In genomic region chr17:28517956-28518614, GRCm38 (mm10) we compare ENCODE assay signal across 8 mouse cellular contexts. TPM values are rescaled to one million over a fixed set of nuclear protein-coding genes. Genes with fewer than 3 reads are reported as not detected.
A peak's percentile ranks its signal among the peaks of the same experiment; 100 is the strongest.
DNase-seq lines count a peak whose midpoint lies in the region; ATAC-seq and TF ChIP-seq lines count a peak whose summit lies in the region.

No protein-coding gene starts in this region.

- peak overlapping the region; percentile 99 for H3K27ac ChIP-seq in gastrocnemius, adult 2 months

- H3K4me3 ChIP-seq in gastrocnemius, adult 2 months, result peak overlapping the region; percentile 73

- peak; percentile 8 for ATAC-seq in inflammation-experienced regulatory T-cells, adult 6 months
- peak; percentile 60 for ATAC-seq in megakaryocyte progenitor cell, adult 5-6 weeks (replicated peaks; ENCODE audit: poor library complexity)

- intact Hi-C loops in gastrocnemius, adult 2 months (cut with DNase I), result no loop called here
- intact Hi-C loops in left cerebral cortex, postnatal 14 days (cut with DNase I), result no loop called here

- TF ChIP-seq CTCF in gastrocnemius, adult 2 months (IDR thresholded peaks at IDR 0.05), result no peak

- DNase-seq in T-cell, adult 2 months (ENCODE audit: low spot score), result peak; percentile 66
- peak; percentile 88 to 91 for DNase-seq in cerebellum, postnatal 25 days
- peak; percentile 99 for DNase-seq in gastrocnemius, adult 2 months
- DNase-seq in left cerebral cortex, postnatal 14 days (ENCODE audit: low spot score in 2 of 2), result peak; percentile 91 to 95
- DNase-seq in skeletal muscle tissue, adult 2 months (ENCODE audit: low read depth, low spot score), result peak; percentile 96
- DNase-seq in adipocyte (ENCODE audit: low spot score), result no peak

RNA-seq across cellular contexts. Expression of gene Fkbp5, which starts 0.8 kb away (rescaled TPM):
- 100 to 1,000 TPM; 106 to 153 TPM for total RNA-seq in gastrocnemius, adult 2 months (2021)
- polyA plus RNA-seq in inflammation-experienced regulatory T-cells, adult 6 months (2017; shearing (Covaris generic)), result 10 to 100 TPM; 19.3 to 24.5 (median 20.4) TPM
- 10 to 100 TPM; 29.0 to 52.6 TPM for total RNA-seq in left cerebral cortex, postnatal 14 days (2021)
- 25.8 and 30.0 TPM in 2 replicates for total RNA-seq in megakaryocyte progenitor cell, adult 5-6 weeks (2015)
- 40.2 and 58.9 TPM in 2 replicates for total RNA-seq in megakaryocyte progenitor cell, adult 5-6 weeks (2017)

RNA-seq across cellular contexts. Expression of gene Armc12, which starts 12.5 kb away (rescaled TPM):
- not detected for total RNA-seq in gastrocnemius, adult 2 months (2021)
- under 1 TPM in 2 of 3 experiments, not detected in 1; 0.46 to 0.78 TPM for polyA plus RNA-seq in inflammation-experienced regulatory T-cells, adult 6 months (2017; shearing (Covaris generic))
- not detected for total RNA-seq in left cerebral cortex, postnatal 14 days (2021)
- total RNA-seq in megakaryocyte progenitor cell, adult 5-6 weeks (2015), result not detected in 2 replicates
- total RNA-seq in megakaryocyte progenitor cell, adult 5-6 weeks (2017), result not detected in 2 replicates

RNA-seq across cellular contexts. Expression of gene Clpsl2, which starts 31.1 kb away (rescaled TPM):
- total RNA-seq in gastrocnemius, adult 2 months (2021), result not detected
- not detected for polyA plus RNA-seq in inflammation-experienced regulatory T-cells, adult 6 months (2017; shearing (Covaris generic))
- not detected for total RNA-seq in left cerebral cortex, postnatal 14 days (2021)
- not detected in 2 replicates for total RNA-seq in megakaryocyte progenitor cell, adult 5-6 weeks (2015)
- total RNA-seq in megakaryocyte progenitor cell, adult 5-6 weeks (2017), result not detected in 2 replicates

RNA-seq across cellular contexts. Expression of gene Clps, which starts 42.5 kb away (rescaled TPM):
- total RNA-seq in gastrocnemius, adult 2 months (2021), result not detected
- polyA plus RNA-seq in inflammation-experienced regulatory T-cells, adult 6 months (2017; shearing (Covaris generic)), result not detected
- not detected for total RNA-seq in left cerebral cortex, postnatal 14 days (2021)
- not detected in 2 replicates for total RNA-seq in megakaryocyte progenitor cell, adult 5-6 weeks (2015)
- total RNA-seq in megakaryocyte progenitor cell, adult 5-6 weeks (2017), result not detected in 2 replicates

RNA-seq across cellular contexts. Expression of gene Lhfpl5, which starts 57.4 kb away (rescaled TPM):
- total RNA-seq in gastrocnemius, adult 2 months (2021), result not detected
- polyA plus RNA-seq in inflammation-experienced regulatory T-cells, adult 6 months (2017; shearing (Covaris generic)), result 1 to 10 TPM; 1.0 to 2.0 (median 1.9) TPM
- total RNA-seq in left cerebral cortex, postnatal 14 days (2021), result 1 to 10 TPM; 2.9 to 4.1 TPM
- not detected in 2 replicates for total RNA-seq in megakaryocyte progenitor cell, adult 5-6 weeks (2015)
- total RNA-seq in megakaryocyte progenitor cell, adult 5-6 weeks (2017), result not detected in 2 replicates
